Mouse (Mus musculus) urinary bladder, postnatal 4 days (tissue): Measurements from ENCODE around the gene Iqgap2.
A peak's percentile ranks its signal among the peaks of the same experiment; 100 is the strongest.

ENCODE experiments used
- DNase-seq, 2 experiments: peaks; one replicate each; pipeline ENCODE4 v3.0.0; 2021 to 2022; ENCODE audit warnings: low spot score in 2 of 2

The Iqgap2 gene

DNA sequence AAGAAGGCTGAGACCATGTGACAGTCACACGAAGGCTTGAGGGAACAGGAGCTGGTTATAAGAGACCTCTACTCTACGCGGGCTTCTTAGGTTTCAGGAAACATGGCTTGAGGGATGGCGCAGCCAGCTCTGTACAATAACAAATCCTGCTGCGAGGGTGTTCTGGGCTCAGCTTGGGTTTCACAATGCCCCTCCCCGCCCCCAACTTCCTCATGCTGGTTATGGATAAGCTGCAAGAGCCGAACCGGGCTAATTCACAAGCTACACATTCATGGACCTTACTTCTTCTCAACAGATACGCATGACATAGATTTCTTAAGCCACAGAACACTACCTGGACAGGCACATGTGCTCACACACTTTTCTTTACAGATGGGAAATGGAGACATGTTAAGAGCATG lies 113.0 kb downstream of the Iqgap2 start:
- DNase-seq: no peak

DNA sequence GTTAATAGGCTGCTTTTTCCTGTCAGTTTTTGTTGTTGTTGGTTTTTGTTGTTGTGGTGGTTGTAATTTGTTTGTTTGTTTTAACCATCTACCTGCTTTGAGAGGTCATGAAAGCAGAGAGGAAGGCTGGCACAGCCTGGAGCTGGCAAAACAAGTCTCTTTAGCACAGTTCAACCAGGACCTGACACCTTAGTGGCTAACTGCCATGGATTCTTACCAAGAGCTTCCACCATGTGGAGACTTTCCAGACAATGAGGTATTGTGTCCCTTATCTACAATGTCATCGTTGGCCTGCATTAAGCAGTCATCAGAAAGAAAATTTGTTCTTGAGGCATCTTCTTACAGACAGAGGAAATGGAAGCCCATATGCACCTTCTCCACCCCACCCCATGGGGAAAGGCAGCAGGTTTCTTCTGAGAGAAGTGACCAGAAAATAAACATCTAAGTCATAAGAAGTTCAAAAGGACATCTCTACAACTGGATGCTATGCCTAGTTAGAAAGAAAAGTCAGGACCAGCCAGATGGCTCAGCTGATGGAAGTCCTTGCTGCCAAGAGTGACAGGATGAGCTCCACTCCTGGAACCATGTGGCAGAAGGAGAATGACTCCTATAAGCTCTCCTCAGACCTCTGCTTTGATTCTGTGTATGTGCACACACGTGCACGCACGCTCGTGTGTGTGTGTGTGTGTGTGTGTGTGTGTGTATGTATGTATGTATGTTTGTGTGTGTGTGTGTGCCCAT lies 113.9 kb downstream of the Iqgap2 start:
- no peak for DNase-seq

DNA sequence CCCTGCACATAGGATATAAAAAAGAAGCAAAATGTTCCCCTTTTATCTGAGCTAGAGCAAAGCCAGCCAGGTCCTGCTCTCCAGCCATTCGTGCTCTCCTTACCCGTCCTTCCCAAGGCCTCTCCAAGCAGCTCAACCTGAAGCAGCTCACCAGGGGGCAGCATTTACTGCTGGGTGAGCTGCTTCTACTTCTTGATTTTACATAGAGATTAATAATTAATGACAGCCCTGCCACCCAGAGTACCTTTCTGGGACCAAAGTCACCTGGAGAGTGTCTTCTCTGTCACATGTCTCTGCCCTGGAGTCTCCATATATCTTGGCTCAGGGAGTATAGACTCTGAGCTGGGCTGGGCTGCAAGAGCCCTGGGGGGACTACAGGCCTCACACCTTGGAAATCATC lies 114.5 kb downstream of the Iqgap2 start:
- peak; percentile 40 to 66 for DNase-seq

DNA sequence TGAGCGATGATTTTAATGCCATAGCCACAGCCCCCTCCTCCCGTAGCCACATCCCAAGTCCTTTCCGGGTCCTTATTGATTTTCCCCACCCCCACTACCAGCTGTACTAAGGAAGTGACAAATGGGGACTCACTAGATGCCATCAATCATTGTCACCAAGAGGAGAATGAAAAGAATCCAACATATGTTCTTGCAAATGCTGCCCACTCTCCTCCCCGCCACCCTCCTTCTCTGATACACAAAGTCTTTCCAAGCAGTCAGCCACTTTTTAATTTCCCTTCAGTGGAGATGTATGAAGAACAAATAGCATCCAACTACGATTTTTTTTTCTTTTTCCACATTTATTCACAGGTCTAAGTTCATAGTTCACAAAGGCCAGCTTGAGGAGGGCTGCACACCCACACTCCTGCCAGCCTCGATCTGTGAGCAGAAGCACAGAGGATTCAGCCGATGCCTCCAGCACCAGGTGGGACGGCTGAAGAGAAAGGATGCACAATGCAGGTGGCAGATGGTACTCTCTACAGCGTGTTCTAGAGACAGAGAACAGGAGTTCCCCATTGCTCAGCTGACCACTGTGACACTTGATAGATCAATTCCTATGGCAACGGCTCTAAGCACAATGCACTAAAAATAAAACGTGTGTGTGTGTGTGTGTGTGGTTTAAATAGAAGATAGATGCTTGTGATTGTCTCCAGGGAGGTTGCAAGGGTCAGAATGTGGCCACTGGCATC lies 116.6 kb downstream of the Iqgap2 start:
- DNase-seq: no peak

DNA sequence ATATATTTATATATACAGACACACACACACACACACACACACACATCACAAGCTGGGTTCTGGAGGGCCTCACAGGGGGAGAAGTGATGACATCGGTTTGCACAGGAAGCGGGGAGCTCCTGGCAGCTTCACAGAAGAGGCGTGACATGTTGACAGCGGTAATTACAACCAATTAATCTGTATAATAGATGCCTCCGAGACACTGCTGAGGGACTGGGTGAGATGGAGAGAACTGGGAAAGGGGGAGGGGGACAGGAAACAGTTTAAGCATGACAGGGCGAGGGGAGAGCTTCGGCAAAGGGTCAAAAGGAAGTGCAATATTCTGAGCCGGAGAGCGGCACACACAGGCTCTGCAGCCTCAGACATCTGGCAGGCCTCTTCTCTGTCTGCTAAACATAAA lies 126.7 kb downstream of the Iqgap2 start:
- DNase-seq: no peak

DNA sequence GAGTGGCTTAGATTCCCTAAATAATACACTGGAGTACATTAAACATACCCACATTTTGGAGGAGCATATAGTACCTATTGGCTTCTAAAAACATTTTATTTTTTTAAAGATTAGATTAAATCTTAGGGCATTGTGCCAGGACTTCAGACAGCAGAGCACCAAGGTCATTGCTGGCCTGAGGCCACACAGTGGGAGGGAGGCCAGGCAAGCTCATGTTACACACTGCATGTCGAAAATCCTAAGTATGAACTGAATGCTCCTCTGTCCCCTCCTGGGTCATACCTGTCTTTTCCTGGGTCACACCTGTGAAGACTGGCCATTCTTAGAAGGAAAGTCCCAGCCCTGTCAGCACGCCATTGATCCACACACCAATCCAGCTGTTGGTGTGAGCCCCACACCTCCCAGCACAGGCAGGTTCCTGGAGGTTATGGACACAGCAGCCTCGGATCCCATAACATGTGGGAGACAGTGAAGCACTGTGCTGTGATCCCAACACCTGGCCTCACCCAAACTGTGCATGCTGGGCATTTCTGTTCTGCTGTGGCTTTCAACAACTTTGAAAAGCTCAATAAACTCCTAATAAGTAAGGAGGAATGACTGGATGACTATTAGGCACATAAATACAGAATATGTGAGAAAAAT lies 127.7 kb downstream of the Iqgap2 start:
- DNase-seq: no peak

DNA sequence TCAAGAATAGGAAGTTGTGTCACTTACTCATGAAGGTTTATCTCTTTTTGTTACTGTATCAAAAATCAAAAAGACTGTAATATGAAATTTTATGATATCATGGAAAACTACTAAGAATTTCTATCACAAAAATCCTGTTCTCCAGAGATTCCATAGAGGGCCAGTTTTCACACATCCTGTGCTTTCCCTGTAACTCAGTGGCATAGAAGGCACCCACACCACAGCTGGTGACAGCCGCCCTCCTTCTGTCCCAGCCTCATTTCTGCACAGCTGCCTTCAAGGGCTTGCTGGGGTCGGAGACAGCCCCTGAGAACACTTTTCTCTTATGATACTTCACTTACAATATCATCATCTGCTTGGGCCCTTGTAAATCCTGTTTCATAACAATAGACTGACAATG lies 131.9 kb downstream of the Iqgap2 start:
- no peak for DNase-seq

DNA sequence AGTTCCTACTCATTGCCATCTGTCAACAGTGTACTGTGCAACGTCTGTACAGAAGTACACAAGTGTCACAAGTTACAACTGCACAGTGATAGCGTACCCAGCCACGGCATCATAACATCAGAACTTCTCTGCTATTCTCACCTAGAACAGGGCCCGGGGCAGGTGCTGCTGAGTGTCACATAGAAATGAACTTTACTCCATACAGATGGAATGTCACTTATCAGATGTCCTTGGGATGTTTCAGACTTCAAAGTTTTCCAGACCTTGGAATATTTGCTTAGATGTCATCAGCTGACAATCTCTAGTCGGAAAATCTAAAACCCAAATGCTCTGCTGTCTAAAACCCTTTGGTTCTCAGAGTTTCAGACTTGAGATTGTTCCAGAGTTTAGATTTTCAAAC lies 137.4 kb downstream of the Iqgap2 start:
- no peak for DNase-seq

DNA sequence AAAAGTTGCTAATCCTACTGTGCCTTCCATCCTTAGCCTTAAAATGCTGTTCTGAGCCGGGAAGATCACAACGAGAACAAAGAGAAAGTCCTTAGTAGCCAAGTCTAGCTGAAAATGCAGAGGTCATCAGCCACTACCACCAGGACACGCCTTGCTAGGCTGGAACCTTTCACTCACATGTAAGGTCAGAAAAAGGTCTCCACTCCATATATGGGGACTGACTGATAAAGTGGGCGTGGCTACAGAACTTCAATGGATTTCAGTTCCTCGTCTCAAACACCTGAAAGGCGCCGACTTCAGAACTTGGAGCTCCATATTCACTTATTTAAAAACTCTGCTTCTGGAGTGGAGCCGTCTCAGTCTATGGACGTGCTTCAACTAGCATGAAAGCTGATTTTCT lies 139.3 kb downstream of the Iqgap2 start:
- no peak for DNase-seq

DNA sequence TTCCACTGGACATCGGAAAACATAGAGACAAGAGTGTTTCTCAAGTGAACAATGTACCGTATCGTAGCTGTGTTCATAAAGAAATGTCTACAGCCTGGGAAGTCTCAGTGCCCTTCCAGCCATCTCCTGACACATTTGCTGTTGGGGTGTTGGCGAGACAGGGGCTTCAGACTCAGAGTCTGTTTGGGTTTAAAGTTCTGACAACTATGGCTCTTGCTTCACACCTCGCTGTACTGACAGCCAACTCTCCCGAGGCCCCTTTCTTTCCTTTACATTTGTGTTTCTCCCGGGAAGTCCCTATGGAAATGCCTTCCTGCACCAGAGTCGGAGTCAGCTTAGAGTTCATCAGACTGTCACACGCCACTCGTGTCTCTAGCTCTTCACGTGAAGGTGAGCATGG lies 144.2 kb downstream of the Iqgap2 start:
- DNase-seq: no peak

DNA sequence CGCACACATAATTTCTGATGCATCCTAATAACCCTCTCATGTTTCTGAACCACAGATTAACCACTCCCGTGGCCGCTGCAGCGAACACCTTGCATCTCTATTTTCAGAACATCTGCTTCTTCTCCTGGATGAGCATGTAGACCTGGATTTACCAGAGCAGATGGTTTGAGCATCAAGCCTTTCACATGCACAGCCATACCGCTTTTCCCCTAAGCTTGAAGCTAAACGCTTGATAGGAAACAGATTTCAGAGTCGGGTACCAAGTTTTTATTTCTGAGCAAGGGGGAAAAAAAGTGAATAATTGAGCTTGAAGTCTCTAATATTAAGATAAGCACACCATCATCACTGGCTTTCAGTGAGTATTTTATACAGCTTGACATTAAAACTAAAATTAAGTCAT lies 144.6 kb downstream of the Iqgap2 start:
- no peak for DNase-seq

DNA sequence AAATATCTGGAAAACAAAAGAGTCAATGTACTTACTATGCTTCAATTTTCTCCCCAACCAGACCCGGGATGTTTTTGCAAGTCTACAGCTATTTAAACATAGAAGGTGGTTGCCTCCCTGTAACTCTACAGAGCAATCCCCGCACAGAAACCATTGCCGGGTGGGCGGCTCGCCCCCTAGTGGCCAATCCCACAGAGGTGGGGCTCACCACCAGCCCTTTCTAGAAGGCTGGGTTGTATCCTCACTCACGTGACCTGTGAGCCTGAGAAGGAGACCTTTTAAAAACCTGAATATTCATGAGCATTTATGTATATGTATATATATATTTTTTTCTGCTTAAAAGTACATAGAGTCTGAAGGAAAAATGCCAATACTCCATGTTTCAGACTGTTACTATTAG lies 145.2 kb downstream of the Iqgap2 start:
- peak in 1 of 2 experiments; percentile 66 for DNase-seq

DNA sequence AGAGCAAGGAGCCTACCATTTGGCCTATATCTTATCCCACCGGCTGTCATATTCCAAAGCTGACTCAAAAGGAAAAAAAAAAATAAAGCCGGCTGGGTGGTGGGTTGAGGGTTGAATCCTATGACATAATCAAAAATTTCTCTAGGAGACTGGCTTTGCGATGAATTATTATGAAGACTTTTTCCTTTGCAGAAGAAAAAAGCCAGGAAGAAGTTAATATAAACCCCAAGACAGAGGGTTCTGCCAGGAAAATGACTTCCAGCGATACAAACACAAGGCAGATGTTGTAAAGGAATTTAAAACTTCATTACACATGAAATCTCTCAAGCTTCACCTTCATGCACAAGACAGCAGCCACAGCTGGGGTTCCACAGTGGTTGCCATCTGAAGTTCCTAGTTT lies 146.3 kb downstream of the Iqgap2 start:
- DNase-seq: no peak

DNA sequence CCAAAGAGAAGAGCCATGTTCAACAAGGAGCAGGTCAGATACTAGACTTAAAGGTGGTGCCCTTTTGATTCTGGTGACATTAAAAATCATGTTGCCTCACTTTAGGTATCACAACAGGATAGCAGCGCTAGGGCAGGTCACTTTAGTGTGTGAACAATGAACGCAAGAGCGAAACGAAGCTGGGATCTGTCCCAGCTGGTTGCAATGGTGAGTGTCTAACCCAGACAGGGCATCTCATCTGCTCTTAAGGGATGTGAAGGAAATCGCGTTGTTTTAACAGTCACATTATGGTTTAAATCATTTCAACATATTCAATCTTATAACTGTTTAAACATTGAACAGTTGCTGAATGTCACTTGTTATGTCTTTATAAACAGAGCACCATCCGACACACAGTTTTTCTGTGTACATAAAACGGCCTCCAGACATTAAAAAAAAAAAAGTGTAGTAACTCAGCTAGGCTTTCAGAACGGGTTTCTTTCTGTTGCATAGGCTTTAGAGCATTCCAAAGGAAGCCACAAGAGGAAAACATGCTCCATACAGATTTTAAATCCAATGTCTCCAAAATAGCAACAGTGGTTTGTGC lies 148.7 kb downstream of the Iqgap2 start:
- DNase-seq: no peak

DNA sequence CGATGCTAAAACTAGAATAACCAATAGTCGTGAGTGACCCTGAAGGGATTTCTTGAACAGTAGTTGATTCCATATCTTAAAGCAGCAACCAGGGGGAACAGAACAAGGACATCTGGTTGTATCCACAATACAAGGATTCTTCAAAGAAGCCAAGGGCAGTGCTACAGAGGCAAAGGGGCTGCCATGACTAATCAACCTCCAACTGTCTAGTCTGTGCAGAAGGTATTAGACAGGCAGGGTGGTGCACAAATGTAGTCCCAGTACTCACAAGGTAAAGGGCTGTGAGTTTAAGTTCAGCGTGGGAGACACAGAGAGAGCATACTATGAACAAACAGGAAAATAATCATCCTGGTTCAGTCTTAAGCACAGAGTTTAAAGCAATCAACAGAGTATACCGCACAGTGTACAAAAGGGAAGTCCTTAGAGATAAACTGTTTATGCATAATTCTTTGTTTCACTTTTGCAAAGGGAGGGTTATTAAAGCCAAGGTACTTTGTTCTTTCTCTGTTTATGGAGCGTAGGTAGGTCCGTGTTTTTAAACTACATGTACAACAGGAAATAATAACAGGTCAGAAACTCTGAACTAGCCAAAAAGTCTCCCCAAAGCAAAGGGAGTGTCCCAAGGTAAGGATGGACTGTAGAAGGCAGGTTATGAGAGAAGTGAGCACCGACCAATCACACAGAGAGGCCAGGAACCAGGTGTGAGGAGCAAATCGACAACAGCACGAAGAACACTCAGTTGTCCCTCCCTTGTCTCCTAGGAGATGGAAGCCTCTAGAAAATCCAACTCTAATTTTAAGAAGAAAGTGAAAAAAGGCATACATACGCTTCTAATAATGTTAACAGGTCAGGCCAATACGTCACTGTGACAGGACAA lies 149.7 kb downstream of the Iqgap2 start:
- DNase-seq: no peak

DNA sequence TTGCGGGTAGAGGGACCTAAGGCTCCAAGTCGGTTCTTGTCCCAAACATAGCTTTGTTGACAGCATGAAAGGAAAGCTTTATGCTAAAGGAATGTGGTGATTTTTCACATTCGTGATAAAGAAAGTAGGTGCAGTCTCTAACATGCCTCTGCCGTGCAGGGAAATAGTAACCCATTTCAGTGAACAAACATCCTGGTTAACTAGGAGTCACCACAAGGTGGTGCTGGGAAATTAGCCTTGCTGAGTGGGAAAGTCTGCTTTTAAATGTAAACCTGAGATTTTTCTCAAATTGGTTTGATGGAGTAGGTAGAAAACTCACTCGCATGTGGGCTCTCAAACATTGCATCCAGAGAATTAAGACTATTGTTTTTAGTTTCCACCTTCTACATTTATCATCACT lies 152.1 kb downstream of the Iqgap2 start:
- no peak for DNase-seq

DNA sequence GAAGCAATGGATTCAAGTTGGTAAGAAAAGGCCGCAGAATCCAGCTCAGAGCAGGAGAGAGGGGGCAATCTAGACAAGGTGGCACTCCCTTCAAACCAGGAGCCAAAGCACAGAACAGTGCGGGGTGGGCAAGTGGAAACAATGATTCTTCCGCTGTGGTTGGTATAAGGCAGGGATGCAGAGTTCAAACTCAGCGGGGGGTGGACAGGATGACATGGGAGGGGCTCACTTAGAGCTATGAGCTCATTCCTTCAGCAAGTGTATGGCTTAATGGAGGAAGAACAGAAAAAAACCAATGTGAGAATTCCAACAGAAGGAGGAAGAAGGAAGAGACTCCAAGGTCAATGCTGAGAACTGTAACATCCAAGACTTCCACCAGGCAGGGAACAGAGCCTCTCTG lies 161.2 kb downstream of the Iqgap2 start:
- DNase-seq: no peak

DNA sequence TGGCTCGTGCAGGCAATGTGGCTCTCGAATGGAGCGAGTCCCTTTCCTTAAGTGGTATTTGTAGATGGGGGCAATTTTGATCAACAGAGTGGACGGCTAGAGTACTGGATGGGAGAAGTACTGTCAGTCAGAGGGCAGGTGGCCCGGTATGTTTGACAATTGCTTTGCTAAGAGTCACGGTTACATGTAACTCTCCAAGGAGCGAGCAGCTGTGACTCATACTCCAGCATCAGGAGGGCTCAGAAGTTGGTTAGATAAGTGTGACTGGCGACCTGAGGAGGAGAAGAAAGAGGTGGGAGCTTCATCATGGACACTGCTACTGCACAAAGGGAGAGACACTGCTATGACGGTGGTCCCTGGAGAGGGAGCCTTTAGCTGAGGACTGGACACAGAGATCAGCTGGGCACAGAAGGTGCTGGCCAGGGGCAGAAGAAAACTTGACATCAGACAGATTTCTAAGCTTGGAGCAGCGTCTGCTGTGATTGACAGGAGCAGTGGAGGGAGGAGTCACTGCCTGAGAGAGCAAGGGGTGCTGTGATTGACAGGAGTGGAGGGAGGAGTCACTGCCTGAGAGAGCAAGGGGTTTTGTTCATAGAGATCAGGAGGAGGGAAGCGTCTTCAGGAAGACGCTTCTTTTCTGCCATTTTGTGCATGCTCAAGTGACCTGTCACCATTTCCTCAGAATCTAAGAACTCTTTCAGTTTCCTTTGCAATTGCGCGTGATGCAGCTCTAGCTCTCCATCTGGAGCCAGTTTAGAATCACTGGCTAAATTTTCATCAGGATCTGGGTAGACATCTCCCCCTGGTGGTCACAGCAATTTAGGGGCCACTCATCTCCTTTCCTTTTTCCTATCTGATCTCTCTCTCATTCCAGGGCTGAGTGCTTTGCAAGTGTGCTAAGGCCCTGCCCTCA lies 172.1 kb downstream of the Iqgap2 start:
- DNase-seq: peak in 1 of 2 experiments; percentile 36

DNA sequence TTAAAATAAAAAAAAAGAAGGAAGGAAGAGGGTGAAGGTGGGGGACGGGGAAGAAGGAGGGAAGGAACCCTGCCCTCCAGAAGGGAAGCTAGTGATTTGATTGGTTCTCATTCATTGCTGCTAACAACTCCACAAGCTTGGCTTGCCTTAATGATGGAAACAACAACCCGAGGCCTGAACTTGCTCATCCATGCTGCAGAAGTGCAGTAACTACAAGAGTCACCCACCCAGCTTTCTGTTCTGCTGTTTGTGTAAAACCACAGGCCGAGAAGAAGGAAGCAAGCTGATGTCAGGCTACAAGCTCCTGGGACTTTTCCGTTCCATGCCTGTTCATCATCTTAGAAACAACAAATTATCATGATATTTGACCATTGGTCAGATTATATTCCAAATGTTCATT lies 176.4 kb downstream of the Iqgap2 start:
- DNase-seq: no peak

DNA sequence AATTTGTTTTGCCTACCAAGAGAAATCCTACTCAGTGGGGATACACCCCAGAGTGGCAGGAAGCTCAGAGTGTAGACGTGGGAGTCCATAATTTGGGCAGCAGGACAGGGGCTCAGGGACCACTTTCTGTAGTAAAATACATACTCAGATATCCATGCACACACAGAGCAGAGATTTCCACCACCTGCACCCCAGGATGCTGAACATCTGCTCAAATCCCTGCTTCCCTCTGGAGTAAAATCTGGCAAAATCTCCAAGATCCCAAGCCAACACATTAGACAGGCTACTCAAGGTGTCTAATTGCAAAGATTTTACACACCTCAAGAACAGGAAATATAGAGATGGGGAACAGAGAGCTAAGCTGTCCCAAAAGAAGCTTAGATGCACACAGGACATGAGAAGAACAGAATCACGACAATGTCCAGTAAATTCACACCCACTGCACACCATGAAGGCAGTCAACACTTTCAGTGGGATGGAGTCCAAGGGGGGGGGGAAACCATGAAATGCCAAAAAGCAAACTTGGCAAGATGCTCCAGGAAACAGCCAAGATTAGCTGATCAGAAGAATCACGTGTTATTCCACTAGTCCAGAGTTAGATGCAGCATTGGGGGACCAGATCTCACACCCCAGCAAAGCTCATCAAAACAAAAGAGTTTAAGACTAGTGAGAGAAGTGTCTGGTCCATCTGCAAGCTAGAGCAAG lies 177.3 kb downstream of the Iqgap2 start:
- DNase-seq: no peak
